Mouse (Mus musculus) erythroid progenitor cell, adult 5-6 weeks (primary cell): ENCODE measurements around the gene Ush1g. TPM values are rescaled to one million over a fixed set of nuclear protein-coding genes. Genes with fewer than 3 reads are reported as not detected.

Experiments used
- ATAC-seq: replicated peaks from 2 replicates; pipeline ENCODE4 v1.8.0; 2016; ENCODE audit warnings: moderate number of reproducible peaks, mild to moderate bottlenecking, moderate TSS enrichment, inconsistent platforms; ENCODE audit not compliant: poor library complexity, low FRiP score, severe bottlenecking
- total RNA-seq, 2 experiments: library from RNA; stranded (forward) in 1 of 2; stranded (reverse) in 1 of 2; fragments of 150-400 nt in 1 of 2; fragments of 186-747, 209-891 nt in 1 of 2; gene quantifications; 2 replicates each; pipeline versions ENCODE4 v1.2.3 to v1.2.4; 2015 to 2017; ENCODE audit warnings: low replicate concordance in 2 of 2

Ush1g gene
- total RNA-seq, 2 experiments from 2014 or later = not detected

DNA sequence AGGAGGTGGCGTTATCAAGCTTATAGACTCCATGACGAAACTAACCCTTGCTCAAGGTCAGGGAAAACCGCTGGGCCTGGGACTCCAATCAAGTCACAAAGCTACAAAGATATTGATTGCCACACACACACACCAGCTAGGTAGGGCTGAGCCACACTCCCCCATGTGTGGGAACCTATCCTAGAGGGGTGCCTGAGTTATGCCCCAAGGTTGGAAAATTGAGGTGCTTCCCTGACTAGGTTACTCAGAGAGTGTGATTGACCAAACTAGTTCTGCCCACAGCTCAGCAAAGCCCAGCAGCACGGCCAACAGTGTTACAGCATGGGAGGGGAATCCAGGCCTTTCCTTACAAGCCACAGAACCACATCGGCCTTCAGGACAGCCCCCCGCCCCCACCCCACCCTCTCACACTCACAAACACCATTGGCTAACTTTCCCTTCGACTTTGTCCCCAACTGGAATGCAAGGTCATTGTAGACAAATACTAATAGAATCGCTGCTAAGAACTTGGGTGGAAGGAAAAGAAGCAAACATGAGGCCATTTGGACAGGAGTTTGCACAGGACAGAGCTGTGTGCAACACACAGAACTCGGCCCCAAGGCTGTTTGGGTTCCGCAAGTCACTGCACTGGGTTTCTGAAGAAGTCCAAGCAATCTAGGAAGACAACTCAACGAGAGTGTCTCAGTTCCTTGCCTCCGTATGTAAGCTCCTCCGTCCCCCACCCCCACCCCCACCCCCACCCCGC is 29.0 kb downstream of the Ush1g start:
- ATAC-seq = no peak

DNA sequence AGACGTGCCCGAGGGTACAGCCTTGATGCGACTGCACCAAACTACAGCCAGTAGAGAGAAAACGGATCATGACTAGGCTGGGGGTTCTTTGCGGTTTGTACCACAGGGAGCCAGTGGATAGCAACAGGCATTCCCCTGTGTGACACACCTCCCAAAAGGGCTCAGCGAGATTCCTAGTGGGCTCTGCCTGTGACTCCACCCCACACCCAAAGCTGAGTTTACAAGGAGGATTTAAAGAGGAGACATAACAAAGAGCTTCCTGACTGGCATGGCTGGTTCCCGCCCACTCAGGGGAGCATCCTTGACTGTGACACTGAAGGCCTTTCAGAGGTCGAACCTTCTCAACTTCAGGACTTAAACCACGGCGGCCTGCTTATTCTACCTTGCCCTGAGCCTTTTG is 30.3 kb downstream of the Ush1g start:
- ATAC-seq = no peak

DNA sequence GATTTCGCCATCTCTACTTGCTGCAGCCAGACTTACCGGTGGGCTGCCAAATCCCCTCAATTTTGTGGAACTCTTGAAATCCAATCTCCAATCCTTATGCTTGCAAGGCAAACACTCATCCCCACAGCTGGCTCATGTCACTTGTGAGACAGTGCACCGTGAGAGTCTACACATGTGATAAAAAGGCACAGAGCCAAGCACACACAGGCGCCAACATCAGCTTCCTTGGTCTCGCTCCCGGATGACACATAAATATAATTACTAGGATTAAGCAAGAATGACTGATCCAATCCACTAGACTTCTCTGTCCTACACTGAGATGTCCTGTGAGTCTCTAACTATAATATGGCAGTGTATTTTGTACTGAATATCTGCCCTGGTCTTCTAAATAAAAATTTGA is 30.9 kb downstream of the Ush1g start:
- ATAC-seq = no peak

DNA sequence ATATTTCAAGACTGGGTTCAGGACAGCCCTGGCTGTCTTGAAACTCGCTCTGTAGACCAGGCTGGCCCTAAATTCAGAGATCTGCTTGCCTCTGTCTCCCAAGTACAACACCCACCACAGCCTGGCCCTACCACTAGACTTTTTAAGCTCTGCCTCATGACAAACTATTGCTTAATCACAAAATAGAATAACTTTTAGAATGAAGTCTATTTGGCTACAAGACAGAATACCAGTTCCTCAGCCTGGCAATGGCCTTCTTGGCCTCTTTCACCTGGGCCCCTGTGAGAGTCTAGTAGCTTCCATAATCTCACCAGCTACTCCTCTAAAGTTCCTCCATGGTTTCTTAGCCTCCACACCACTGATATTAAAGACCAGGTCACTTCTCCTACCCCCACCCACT is 31.5 kb downstream of the Ush1g start:
- no peak for ATAC-seq

DNA sequence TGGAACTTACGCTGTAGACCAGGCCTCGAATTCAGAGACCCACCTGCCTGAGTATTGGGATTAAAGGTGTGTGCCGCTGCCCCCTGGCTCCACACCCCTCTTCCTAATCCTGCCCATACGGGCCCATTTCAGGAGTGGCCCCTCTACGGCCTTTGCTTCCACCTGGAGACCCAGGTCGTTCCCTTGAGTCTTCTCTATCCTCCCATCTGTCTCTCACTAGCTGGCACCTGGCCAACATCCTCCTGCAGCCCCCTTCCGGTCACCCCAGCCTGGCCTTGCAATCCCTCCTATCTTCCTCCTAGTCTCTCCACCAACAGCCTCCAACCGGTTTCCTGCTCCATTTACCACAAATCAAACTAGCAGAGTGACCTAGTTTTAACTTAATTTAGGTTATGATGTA is 32.0 kb downstream of the Ush1g start:
- no peak for ATAC-seq

DNA sequence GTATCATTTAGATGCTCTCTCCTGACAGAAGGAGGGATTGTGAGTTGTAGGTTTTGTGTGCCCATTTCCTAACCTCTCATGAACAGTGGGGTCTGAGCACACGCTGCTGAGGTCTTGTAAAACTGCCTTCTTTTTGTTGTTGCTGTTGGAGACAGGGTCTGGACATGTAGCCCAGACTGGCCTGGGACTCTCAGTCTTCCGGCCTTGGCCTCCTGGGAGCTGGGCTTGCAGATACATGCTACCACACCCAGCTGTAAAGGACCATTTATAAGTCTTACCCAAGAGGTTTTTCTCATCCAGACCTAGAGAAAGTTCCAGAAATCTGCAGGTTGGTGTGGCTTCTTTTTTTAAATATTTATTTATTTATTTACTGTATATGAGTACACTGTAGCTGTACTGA is 33.5 kb downstream of the Ush1g start:
- ATAC-seq = no peak

DNA sequence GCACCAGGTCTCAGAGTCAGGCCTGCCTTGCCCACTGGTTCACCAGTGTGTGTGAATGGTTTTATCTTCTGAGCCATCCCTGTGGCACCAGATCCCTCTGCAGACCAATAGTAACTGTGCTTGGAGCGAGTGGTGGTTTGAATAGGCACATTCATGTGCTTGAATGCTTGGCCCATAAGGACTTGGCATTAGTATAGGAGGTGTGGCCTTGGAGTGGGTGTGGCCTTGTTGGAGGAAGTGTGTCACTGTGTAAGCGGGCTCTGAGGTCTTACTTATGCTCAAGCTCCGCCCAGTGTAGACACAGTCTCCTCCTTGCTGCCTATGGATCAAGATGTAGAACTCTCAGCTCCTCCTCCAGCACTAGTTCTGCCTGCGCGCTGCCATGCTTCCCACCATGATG is 34.5 kb downstream of the Ush1g start:
- ATAC-seq = no peak

DNA sequence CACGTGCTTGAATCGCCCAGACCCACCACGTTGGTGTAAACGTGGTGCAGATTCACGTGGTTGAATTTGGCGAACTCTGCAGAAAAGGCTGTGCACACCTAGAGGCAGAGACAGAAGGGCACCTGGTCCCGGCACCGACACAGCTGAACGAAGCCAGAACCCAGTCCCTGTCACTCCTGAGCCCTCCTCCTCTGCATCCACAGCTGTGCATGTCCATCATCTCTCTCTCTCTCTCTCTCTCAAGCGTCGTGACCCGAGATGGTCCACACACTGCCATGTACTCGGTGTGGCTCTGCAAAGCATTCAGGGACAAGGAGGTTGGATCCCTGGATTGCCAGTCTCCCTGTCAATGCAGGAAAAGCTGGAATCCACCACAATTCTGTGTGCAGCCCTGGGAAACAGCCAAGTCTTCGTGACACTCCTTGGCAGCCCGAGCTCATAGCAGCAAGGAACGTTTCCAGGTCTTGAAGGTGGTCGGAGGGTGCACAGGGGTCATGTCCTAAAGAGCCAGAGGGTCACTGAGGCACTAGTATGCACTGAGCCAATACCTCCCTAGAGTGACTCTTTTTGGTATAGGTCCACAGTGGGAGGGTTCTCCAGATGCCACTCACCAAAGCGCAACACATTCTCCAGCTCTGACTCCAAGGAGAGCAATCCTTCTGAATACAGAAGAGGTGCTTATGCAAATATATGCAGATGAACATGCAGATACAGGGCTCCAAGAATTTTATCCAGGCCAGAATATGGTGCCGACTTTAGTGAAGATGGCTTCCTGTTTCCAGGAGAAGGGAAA is 35.4 kb downstream of the Ush1g start:
- no peak for ATAC-seq

DNA sequence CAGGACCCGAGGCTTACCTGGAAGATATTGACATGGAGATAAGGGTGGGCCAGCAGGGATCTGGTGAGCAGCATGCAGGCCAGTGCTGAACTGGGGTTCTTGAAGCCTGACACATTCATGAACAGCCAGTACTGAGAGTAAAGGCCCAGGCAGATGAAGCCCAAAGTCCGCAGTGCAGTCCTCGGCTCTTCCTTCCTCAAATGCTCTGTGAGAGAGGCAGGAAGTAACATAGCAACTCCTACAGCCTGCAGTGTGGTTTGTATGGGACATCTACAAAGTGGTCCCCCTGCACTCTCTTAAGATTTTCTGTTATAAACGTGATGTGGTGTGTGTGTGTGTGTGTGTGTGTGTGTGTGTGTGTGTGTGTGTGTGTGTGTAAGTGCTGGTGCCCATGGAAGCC is 36.6 kb downstream of the Ush1g start:
- ATAC-seq = no peak

DNA sequence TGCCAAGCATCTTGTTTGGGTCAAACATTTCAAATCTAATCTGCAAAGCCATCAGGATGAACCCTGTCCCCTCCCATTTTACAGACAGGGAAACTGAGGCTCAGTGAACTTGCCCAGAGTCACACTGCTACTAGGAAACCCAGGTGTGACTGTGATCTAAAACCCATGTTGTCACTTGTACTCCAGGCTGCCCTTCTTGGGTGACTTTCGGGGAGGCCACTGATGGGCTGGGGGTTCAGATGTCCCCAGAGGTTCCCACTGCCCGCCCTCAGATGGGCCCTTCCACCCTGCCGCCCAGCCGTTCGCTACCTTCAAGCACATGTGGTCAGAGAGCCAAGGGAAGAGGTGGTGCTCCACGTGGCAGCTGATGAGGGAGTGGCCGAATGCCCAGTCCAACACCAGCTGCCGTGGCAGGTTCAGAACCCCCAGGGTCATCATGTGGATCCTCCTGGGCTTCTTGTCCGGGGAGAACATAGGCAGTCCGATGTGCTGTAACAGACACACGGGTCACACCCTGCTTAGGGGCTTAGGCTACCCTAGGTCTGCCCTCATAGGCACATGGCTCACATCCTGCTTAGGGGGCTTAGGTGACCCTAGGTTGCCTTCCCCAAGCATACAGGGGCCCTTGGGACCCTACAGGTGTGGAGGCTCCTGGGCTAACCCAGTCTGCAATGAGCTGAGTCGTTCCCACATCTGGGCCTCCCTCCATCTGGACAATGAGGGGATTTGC is 37.8 kb downstream of the Ush1g start:
- ATAC-seq = no peak

DNA sequence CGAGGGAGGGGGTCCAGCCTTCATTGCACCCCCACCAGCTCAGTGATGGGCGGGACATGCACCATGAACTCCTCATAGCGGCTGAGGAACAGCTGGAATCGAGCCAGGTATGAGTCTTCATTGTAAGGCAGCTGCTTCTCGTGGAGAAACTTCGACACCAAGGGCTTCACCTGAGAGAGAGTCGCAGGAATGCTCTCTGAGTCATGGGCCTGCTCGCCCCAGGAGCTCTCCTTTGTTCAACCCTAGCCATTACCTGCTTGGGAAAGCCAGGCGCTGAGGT is 38.4 kb downstream of the Ush1g start:
- ATAC-seq = no peak

DNA sequence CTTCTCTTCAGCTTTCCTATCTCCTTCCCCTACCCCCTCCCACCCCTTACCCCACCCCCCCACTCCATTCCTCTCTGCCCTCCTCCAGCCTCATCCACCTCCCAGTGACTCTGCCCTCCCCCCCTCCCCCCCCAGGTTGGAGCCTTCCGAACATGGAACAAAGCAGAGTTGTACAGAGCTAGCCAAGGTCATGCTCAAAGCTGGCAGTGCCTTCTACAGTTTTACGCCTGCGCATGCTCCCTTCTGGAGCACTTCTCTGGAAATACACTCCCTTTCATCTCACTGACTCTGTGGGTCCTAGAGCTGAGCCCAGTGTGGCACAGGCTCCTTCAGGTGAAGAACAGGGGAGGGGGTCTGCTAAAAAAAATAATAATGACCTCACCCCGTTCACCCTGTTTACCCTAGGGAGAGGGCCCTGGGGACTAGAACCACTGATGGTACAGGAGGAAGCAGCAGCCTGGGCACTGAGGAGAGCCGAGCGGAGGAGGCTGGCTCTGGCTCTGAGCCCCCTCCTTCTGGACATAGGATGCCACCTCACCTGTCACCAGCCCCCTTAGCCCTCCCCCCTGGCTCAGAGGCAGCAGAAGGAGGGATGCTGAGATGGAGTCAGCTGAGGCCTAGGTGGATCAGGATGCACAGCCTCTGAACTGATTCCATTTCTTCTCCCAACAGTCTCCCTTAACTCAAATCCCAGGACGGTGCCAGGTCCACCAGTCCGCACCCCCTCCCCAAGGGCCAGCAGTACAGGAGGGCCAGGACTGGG is 38.9 kb downstream of the Ush1g start:
- no peak for ATAC-seq

DNA sequence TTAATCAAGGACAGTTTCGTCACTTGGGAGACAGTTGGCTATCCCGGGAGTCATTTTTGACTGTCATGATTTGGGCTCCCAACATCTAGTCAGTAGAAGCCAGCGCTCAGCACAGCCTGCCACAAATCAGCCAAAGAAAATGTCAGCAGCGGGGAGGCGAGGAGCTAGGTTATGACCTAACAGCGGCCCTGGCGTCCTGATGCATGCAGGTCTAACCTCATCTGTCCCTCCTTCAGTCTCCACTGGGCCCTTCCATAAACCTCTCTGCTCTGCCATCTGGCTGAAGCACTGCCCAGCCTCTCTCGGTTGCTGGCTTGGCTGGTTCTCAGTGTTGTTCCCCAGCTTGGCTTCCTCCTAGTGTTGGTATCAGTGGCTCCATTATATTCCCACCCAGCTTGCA is 39.5 kb downstream of the Ush1g start:
- ATAC-seq = no peak

DNA sequence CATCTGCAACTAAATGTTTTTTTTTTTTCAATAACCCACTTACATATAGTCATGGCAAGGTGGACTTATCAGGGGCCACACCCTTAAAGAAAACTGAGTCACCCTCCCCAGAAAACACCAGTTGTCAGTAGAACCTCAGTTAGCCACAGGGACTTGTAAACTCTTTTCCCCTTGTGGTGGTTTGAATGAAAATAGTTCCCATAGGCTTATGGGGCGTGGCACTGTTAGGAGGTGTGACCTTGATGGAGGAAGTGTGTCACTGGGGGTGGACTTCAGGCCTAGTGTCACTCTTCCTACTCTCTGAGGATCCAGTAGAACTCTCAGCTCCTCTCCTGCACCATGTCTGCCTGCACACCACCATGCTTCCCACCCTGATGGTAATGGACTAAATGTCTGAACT is 42.1 kb downstream of the Ush1g start:
- ATAC-seq = no peak

DNA sequence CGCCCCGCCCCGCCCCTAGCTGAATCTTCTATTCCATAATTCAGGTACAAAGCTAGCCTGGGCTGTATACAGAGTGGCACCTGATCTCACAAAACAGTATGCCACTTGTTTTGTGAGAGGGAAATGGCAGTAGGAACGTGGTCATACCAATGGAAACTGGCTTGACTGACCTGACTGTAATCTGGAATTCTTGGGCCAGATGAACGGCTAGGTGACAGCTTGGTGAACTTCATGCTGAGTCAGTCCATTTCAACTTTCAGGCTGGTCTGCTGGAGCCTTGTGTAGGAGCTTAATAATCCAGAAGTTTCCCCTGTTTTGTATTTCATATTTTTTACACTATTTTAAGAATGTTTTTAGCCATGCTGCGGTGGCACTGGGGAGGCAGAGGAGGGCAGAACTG is 43.7 kb downstream of the Ush1g start:
- no peak for ATAC-seq

DNA sequence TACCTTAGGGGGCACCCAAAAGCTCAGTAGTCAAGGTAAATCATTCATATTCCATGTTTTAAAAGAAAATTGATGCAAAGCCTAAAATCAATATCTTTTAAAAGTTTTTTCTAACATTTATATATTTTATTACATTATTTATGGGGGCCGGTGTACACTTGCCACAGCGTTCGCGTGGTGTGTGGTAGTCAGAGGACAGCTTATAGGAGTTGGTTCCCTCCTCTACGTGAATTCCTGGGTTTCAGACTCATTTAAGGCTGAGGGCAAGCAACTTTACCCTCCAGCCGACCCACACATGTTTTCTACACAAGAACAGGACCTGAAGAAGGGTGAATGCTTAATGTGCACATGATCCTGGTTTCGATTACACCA is 44.3 kb downstream of the Ush1g start:
- no peak for ATAC-seq

DNA sequence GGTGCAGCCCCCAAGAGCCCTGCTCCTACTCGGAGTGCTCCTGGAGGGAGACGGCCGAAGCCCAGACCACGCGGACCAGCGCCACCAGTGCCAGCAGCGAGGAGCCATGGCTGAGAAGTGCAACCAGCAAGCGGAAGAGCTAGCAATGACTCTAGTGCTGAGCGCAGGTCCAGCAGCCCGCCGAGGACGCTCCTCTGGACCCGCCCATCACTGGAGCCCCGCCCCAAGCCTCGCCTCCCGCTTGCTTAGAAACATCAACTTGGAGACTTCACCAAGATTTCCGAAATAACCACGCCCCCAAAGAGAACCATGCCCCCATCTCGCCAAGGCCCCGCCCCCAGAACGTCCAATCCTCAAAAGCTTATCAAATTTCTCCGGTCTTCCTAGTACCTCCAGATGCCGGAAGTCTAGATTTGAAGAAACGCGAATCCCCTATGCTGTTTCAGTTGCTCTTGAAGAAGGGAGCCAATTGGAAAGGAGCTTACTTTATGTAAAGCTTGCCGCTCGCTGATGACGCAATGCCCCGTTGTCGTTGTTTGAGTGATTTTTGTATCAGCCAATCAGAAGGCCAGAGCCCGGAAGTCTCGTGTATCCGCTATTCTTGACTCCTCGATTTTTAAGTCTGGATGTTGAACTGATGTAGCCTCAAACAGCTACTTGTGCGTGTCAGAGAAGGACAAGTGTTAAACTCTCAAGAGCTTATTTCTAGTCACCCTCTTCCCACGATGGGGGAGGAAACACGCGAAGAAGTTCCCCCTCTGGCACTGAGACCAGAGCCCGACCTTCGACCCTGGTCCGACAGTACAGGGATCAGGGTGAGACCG is 44.8 kb downstream of the Ush1g start, which contains the start of gene Fdxr:
Gene Fdxr, minus strand, starts transcription at position 271 of the 824 bp plus-strand sequence.
- peak; percentile 92 for ATAC-seq

DNA sequence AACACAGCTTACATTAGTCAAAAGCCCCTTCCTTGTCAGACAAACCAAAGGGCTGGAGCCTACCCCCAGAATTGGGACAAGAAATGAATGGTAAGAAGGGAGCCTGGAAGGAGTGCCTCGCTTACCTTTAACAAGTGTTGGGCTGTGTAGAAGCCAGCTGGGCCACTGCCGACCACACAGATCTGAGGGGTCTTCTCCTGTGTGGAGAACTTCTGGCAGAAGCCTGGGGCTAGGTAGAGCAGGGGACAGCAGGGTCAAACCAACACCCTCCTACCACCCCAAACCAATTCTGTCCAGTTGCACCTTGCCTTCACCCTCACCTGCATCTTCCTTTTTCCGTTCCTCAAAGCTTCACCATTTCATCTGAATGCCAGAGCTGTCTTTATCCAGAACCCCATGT is 45.9 kb downstream of the Ush1g start:
- ATAC-seq = no peak

DNA sequence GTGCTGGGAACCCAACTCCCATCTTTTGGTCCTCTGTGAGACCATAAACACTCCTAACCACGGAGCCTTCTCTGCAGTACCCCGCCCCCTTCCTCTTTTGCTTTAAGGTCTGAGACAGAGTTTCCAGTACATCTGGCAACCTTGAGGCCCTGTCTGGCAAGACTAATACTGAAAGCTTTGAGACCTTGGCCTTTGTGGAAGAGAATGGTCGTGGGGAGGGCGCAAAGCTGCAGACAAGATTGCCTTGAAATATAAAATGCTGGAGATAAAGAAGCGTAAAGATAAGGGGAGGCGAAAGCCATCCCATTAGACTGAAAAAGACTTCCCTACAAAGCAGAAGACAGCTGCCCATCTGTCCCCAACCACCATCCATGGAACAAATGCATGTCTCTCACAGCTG is 46.3 kb downstream of the Ush1g start:
- ATAC-seq = no peak

DNA sequence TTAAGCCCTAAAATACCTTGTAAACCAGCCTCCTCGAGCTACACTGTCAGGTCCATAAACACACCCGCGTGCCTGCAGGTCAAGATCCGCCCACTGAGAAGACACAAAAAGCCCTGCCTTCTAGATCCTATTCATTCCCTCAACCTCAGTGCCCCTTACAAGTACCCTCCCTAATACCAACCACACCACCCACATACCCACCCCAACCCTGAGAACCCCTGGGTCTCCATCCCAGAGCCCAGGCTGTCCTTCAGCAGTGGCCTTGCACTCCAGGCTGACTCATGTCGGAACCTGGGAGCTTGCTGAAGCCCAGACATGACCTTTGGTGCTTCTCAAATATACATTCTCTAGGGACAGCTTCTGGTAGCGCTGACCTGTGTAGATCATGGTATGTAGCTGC is 47.1 kb downstream of the Ush1g start:
- no peak for ATAC-seq
